Mouse (Mus musculus): ENCODE results near the gene Ppp1r14c.
"Not testable (repeated sequence)": the region's sequence is repeated elsewhere in the genome, so short reads cannot be mapped to it uniquely, and the experiment has no call there.

Ppp1r14c gene

GRCm38 (mm10) chr10:3402284-3402683 lies 36.4 kb downstream of the Ppp1r14c start:
- no peak for DNase-seq (ENCODE audit: low spot score in 2 of 2)

GRCm38 (mm10) chr10:3403416-3404137 lies 37.7 kb downstream of the Ppp1r14c start:
- no peak for DNase-seq (ENCODE audit: low spot score in 2 of 2)

GRCm38 (mm10) chr10:3404362-3404761 lies 38.5 kb downstream of the Ppp1r14c start:
- DNase-seq (ENCODE audit: low spot score in 2 of 2), result no peak

GRCm38 (mm10) chr10:3406280-3406679 lies 40.4 kb downstream of the Ppp1r14c start:
- DNase-seq (ENCODE audit: low spot score in 2 of 2), result no peak

GRCm38 (mm10) chr10:3408036-3408661 lies 42.3 kb downstream of the Ppp1r14c start:
- no peak for DNase-seq (ENCODE audit: low spot score in 2 of 2)

- no peak for DNase-seq (ENCODE audit: low spot score in 2 of 2)
Measured at GRCm38 (mm10) chr10:3408699-3409098, 42.8 kb downstream of the Ppp1r14c start.

GRCm38 (mm10) chr10:3411222-3411621 lies 45.4 kb downstream of the Ppp1r14c start:
- DNase-seq (ENCODE audit: low spot score in 2 of 2), result no peak

- no peak for DNase-seq (ENCODE audit: low spot score in 2 of 2)
Measured at GRCm38 (mm10) chr10:3411639-3412038, 45.8 kb downstream of the Ppp1r14c start.

GRCm38 (mm10) chr10:3414813-3415212 lies 49.0 kb downstream of the Ppp1r14c start:
- DNase-seq (ENCODE audit: low spot score in 2 of 2), result no peak

GRCm38 (mm10) chr10:3416565-3416964 lies 50.7 kb downstream of the Ppp1r14c start:
- DNase-seq (ENCODE audit: low spot score in 2 of 2), result no peak

- DNase-seq (ENCODE audit: low spot score in 2 of 2), result no peak
Measured at GRCm38 (mm10) chr10:3417408-3417807, 51.6 kb downstream of the Ppp1r14c start.

GRCm38 (mm10) chr10:3424016-3424415 lies 58.2 kb downstream of the Ppp1r14c start:
- DNase-seq (ENCODE audit: low spot score in 2 of 2), result no peak

GRCm38 (mm10) chr10:3427689-3428399 lies 62.0 kb downstream of the Ppp1r14c start:
- no peak for DNase-seq (ENCODE audit: low spot score in 2 of 2)

- DNase-seq (ENCODE audit: low spot score in 2 of 2), result no peak
Measured at GRCm38 (mm10) chr10:3434848-3435474, 69.1 kb downstream of the Ppp1r14c start.

GRCm38 (mm10) chr10:3440722-3441471 lies 75.0 kb downstream of the Ppp1r14c start:
- DNase-seq (ENCODE audit: low spot score in 2 of 2), result no peak

- not testable (repeated sequence) for DNase-seq (ENCODE audit: low spot score in 2 of 2)
Measured at GRCm38 (mm10) chr10:3446748-3447147, 80.9 kb downstream of the Ppp1r14c start.

- no peak for DNase-seq (ENCODE audit: low spot score in 2 of 2)
Measured at GRCm38 (mm10) chr10:3448699-3449098, 82.8 kb downstream of the Ppp1r14c start.

GRCm38 (mm10) chr10:3451930-3452329 lies 86.1 kb downstream of the Ppp1r14c start:
- no peak for DNase-seq (ENCODE audit: low spot score in 2 of 2)

- DNase-seq (ENCODE audit: low spot score in 2 of 2), result no peak
Measured at GRCm38 (mm10) chr10:3452822-3453475, 87.1 kb downstream of the Ppp1r14c start.

GRCm38 (mm10) chr10:3458686-3459085 lies 92.8 kb downstream of the Ppp1r14c start:
- DNase-seq (ENCODE audit: low spot score in 2 of 2), result no peak

GRCm38 (mm10) chr10:3460841-3461240 lies 95.0 kb downstream of the Ppp1r14c start:
- no peak for DNase-seq (ENCODE audit: low spot score in 2 of 2)
